Mouse (Mus musculus): ENCODE data around the gene Cgn. TPM values are rescaled to one million over a fixed set of nuclear protein-coding genes. Genes with fewer than 3 reads are reported as not detected.
"Not testable (repeated sequence)": the region's sequence is repeated elsewhere in the genome, so short reads cannot be mapped to it uniquely, and the experiment has no call there.

Gene Cgn
- polyA plus RNA-seq, 1 experiment from 2014 or later, result 4.3 TPM

- peak overlapping the region; percentile 48 for H3K4me3 ChIP-seq
- no peaks in the 10 kb centered on the region for H3K36me3 ChIP-seq
- peak overlapping the region; percentile 67 for H3K9ac ChIP-seq
- 3% methylated on average over 10 of the region's 11 CpGs for WGBS
- H3K4me2 ChIP-seq (replicated peaks), result peak overlapping the region; percentile 76
- peaks cover 5% of the 10 kb centered on the region for H3K4me1 ChIP-seq
- ATAC-seq (ENCODE audit: low FRiP score, low read depth), result no peak
- H3K27ac ChIP-seq, result 0 out of 2 replicates have a peak overlapping the region, but pooled peaks have one; percentile 46
- H3K27me3 ChIP-seq (replicated peaks), result no peaks in the 10 kb centered on the region
- no peaks in the 10 kb centered on the region for H3K9me3 ChIP-seq
These were observed 959 bp upstream of the Cgn start for GRCm38 (mm10) chr3:94787122-94787780.

GRCm38 (mm10) chr3:94785958-94786357, 334 bp downstream of the Cgn start:
- no peaks in the 10 kb centered on the region for H3K27me3 ChIP-seq (replicated peaks)
- no peaks in the 10 kb centered on the region for H3K9me3 ChIP-seq
- H3K36me3 ChIP-seq, result no peaks in the 10 kb centered on the region
- H3K27ac ChIP-seq, result no peak overlapping the region
- H3K9ac ChIP-seq, result peak overlapping the region; percentile 67
- peak overlapping the region; percentile 48 for H3K4me3 ChIP-seq
- H3K4me1 ChIP-seq, result peaks cover 5% of the 10 kb centered on the region
- WGBS, result 1% methylated on average over 14 of the region's 14 CpGs
- peak; percentile 7; the same call in 1 of the 2 replicates for ATAC-seq (ENCODE audit: low FRiP score, low read depth)
- H3K4me2 ChIP-seq (replicated peaks), result peak overlapping the region; percentile 76

GRCm38 (mm10) chr3:94784171-94784701, 2.1 kb downstream of the Cgn start:
- 43% methylated on average over 5 of the region's 5 CpGs for WGBS
- H3K27me3 ChIP-seq (replicated peaks), result no peaks in the 10 kb centered on the region
- no peak overlapping the region for H3K4me3 ChIP-seq
- no peaks in the 10 kb centered on the region for H3K36me3 ChIP-seq
- no peak overlapping the region for H3K4me2 ChIP-seq (replicated peaks)
- peaks cover 5% of the 10 kb centered on the region for H3K4me1 ChIP-seq
- no peaks in the 10 kb centered on the region for H3K9me3 ChIP-seq
- H3K27ac ChIP-seq, result no peak overlapping the region
- ATAC-seq (ENCODE audit: low FRiP score, low read depth), result no peak
- no peak overlapping the region for H3K9ac ChIP-seq

- Histone ChIP-seq H3K4me3 (no peak overlapping the region), H3K9ac (no peak overlapping the region), H3K27me3 (replicated peaks) (no peaks in the 10 kb centered on the region), H3K9me3 (no peaks in the 10 kb centered on the region), H3K4me1 (peaks cover 5% of the 10 kb centered on the region), H3K4me2 (replicated peaks) (no peak overlapping the region), H3K36me3 (no peaks in the 10 kb centered on the region), H3K27ac (no peak overlapping the region)
- 56% methylated on average over 5 of the region's 5 CpGs for WGBS
- ATAC-seq (ENCODE audit: low FRiP score, low read depth), result no peak
These were observed 2.8 kb downstream of the Cgn start for GRCm38 (mm10) chr3:94783462-94783931.

GRCm38 (mm10) chr3:94782936-94783335, 3.4 kb downstream of the Cgn start:
- ATAC-seq (ENCODE audit: low FRiP score, low read depth), result no peak
- Histone ChIP-seq H3K9me3 (no peaks in the 10 kb centered on the region), H3K27ac (no peak overlapping the region), H3K4me2 (replicated peaks) (no peak overlapping the region), H3K9ac (no peak overlapping the region), H3K4me3 (no peak overlapping the region), H3K36me3 (no peaks in the 10 kb centered on the region), H3K27me3 (replicated peaks) (no peaks in the 10 kb centered on the region), H3K4me1 (peaks cover 5% of the 10 kb centered on the region)
- 76% methylated on average over 4 of the region's 4 CpGs for WGBS

GRCm38 (mm10) chr3:94781356-94781755, 4.9 kb downstream of the Cgn start:
- WGBS, result 38% methylated on average over 3 of the region's 3 CpGs
- no peaks in the 10 kb centered on the region for H3K36me3 ChIP-seq
- no peak for ATAC-seq (ENCODE audit: low FRiP score, low read depth)
- H3K4me1 ChIP-seq, result peaks cover 5% of the 10 kb centered on the region; the same call in 1 of the 2 replicates
- H3K27me3 ChIP-seq (replicated peaks), result no peaks in the 10 kb centered on the region
- H3K9me3 ChIP-seq, result no peaks in the 10 kb centered on the region
- H3K27ac ChIP-seq, result no peak overlapping the region
- no peak overlapping the region for H3K4me2 ChIP-seq (replicated peaks)
- H3K9ac ChIP-seq, result no peak overlapping the region
- no peak overlapping the region for H3K4me3 ChIP-seq

- Histone ChIP-seq H3K4me2 (replicated peaks) (no peak overlapping the region), H3K4me3 (no peak overlapping the region), H3K9me3 (no peaks in the 10 kb centered on the region), H3K36me3 (peaks cover 2% of the 10 kb centered on the region; the same call in 1 of the 2 replicates), H3K4me1 (no peaks in the 10 kb centered on the region), H3K27ac (no peak overlapping the region), H3K27me3 (replicated peaks) (no peaks in the 10 kb centered on the region), H3K9ac (no peak overlapping the region)
- 88% methylated on average over 7 of the region's 7 CpGs for WGBS
- no peak for ATAC-seq (ENCODE audit: low FRiP score, low read depth)
These were observed 10.4 kb downstream of the Cgn start for GRCm38 (mm10) chr3:94775886-94776285.

GRCm38 (mm10) chr3:94774039-94774438, 12.3 kb downstream of the Cgn start:
- Histone ChIP-seq H3K4me1 (no peaks in the 10 kb centered on the region), H3K4me2 (replicated peaks) (no peak overlapping the region), H3K36me3 (peaks cover 2% of the 10 kb centered on the region), H3K27ac (no peak overlapping the region), H3K4me3 (no peak overlapping the region), H3K9me3 (no peaks in the 10 kb centered on the region), H3K27me3 (replicated peaks) (no peaks in the 10 kb centered on the region), H3K9ac (no peak overlapping the region)
- 87% methylated on average over 11 of the region's 11 CpGs for WGBS
- ATAC-seq (ENCODE audit: low FRiP score, low read depth), result no peak

GRCm38 (mm10) chr3:94765456-94765855, 20.8 kb downstream of the Cgn start:
- not testable (repeated sequence) for H3K4me2 ChIP-seq (replicated peaks); H3K9me3 ChIP-seq; H3K27me3 ChIP-seq (replicated peaks); H3K36me3 ChIP-seq; H3K4me1 ChIP-seq; H3K9ac ChIP-seq; H3K4me3 ChIP-seq; H3K27ac ChIP-seq; ATAC-seq (ENCODE audit: low FRiP score, low read depth)
- 70% methylated on average over 8 of the region's 8 CpGs for WGBS

- 62% methylated on average over 5 of the region's 5 CpGs for WGBS
- H3K27ac ChIP-seq, result not testable (repeated sequence)
These were observed 21.6 kb downstream of the Cgn start for GRCm38 (mm10) chr3:94764545-94765292.

GRCm38 (mm10) chr3:94758427-94758826, 27.9 kb downstream of the Cgn start:
- H3K4me1 ChIP-seq; H3K27me3 ChIP-seq (replicated peaks); H3K36me3 ChIP-seq; H3K4me2 ChIP-seq (replicated peaks); H3K4me3 ChIP-seq; H3K9ac ChIP-seq; H3K9me3 ChIP-seq; H3K27ac ChIP-seq: not testable (repeated sequence)
- WGBS, result 47% methylated on average over 4 of the region's 9 CpGs
- peak; percentile 57; the same call in 1 of the 2 replicates for ATAC-seq (ENCODE audit: low FRiP score, low read depth)

More at GRCm38 (mm10) chr3:94764545-94765292, 21.6 kb downstream of the Cgn start:
- H3K4me2 ChIP-seq (replicated peaks); H3K4me1 ChIP-seq; H3K9me3 ChIP-seq; H3K4me3 ChIP-seq; H3K36me3 ChIP-seq; H3K27me3 ChIP-seq (replicated peaks); ATAC-seq (ENCODE audit: low FRiP score, low read depth); H3K9ac ChIP-seq: not testable (repeated sequence)

GRCm38 (mm10) chr3:94758056-94758409, 28.3 kb downstream of the Cgn start:
- H3K36me3 ChIP-seq; H3K9me3 ChIP-seq; H3K27me3 ChIP-seq (replicated peaks); H3K9ac ChIP-seq; H3K27ac ChIP-seq; H3K4me1 ChIP-seq: not testable (repeated sequence)
- peak; percentile 95 for ATAC-seq (ENCODE audit: low FRiP score, low read depth)
- Histone ChIP-seq H3K4me3 (peak overlapping the region; percentile 28; the same call in 1 of the 2 replicates), H3K4me2 (replicated peaks) (peak overlapping the region; percentile 47)
- WGBS, result 2% methylated on average over 21 of the region's 31 CpGs

Measured in neural tube, embryonic 12.5 days (tissue).